Mouse (Mus musculus) midbrain, embryonic 16.5 days (tissue): Measurements from ENCODE around the gene Ldhal6b. TPM values are rescaled to one million over a fixed set of nuclear protein-coding genes. Genes with fewer than 3 reads are reported as not detected.
A peak's percentile ranks its signal among the peaks of the same experiment; 100 is the strongest.

Experiments
- ATAC-seq: fragments of 200-750 bp; cut with Nextera tagmentation; 2 replicates; pipeline ENCODE4 v1.8.0; 2017; ENCODE audit warnings: moderate TSS enrichment
- H3K27ac ChIP-seq: fragments of 300-500 bp; sonication (generic); 2 replicates; pipeline ENCODE4 v1.5.1; 2014; ENCODE audit warnings: mild to moderate bottlenecking, low read length, mixed read lengths
- H3K27me3 ChIP-seq: fragments of 300-500 bp; sonication (generic); 2 replicates; pipeline ENCODE4 v1.6.1; 2014; ENCODE audit warnings: low read depth, low read length, mixed read lengths; ENCODE audit not compliant: control insufficient read depth, insufficient read depth
- H3K36me3 ChIP-seq: fragments of 300-500 bp; sonication (generic); 2 replicates; pipeline ENCODE4 v1.6.1; 2014; ENCODE audit warnings: mild to moderate bottlenecking, low read length, moderate library complexity, mixed read lengths; ENCODE audit not compliant: control insufficient read depth, insufficient read depth
- H3K4me1 ChIP-seq: fragments of 300-500 bp; sonication (generic); 2 replicates; pipeline ENCODE4 v1.6.1; 2014; ENCODE audit warnings: mild to moderate bottlenecking, low read length, mixed read lengths; ENCODE audit not compliant: control insufficient read depth, insufficient read depth
- H3K4me2 ChIP-seq: fragments of 300-500 bp; sonication (generic); 2 replicates; pipeline ENCODE4 v1.6.1; 2014; ENCODE audit warnings: mild to moderate bottlenecking, low read length, mixed read lengths
- H3K4me3 ChIP-seq: fragments of 300-500 bp; sonication (generic); 2 replicates; pipeline ENCODE4 v1.5.1; 2014; ENCODE audit warnings: low read depth, mild to moderate bottlenecking, low read length, moderate library complexity, mixed read lengths
- H3K9ac ChIP-seq: fragments of 300-500 bp; sonication (generic); 2 replicates; pipeline ENCODE4 v1.6.1; 2014; ENCODE audit warnings: low read depth, low read length, mixed read lengths
- H3K9me3 ChIP-seq: fragments of 300-500 bp; sonication (generic); replicated peaks from 2 replicates; pipeline ENCODE4 v1.6.1; 2014; ENCODE audit warnings: mild to moderate bottlenecking, low read length, mixed read lengths; ENCODE audit not compliant: control insufficient read depth, poor library complexity, severe bottlenecking
- WGBS: fragments of 180-500 bp; shearing (Covaris S2); extraction: QIAGEN DNeasy Blood & Tissue Kit; methylation state at CpG from one replicate; pipeline ENCODE4 v1.1.7; 2014; 5-methylcytosine and 5-hydroxymethylcytosine counted together
- polyA plus RNA-seq: library from polyadenylated mRNA; unstranded; fragments of >200 nt; fragmentation: Nextera tagmentation; extraction: Ambion mirVana; gene quantifications from 2 replicates; pipeline ENCODE4 v1.2.1, GENCODE M21; 2015

Gene Ldhal6b
- polyA plus RNA-seq, 1 experiment from 2014 or later = 0.25 TPM

DNA sequence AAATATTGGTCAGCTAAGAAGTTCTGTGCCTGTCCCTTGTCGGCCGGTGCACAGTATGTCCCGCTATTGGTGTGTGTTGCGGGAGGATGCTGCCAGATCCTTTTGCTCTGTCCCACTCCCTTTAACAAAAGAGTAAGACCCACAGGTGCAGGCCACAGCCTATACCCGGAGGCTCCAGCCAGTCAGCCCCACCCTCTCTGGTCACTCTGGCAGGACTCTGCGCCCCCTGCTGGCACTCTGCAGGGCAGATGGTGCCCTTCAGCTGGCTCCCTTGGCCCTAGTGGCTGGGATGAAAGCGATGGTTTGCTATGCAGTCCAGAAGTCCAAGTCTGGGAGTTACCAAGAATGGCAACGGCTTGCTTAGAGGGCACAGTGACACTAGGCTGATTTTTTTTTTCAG lies 15.9 kb downstream of the Ldhal6b start:
- Histone ChIP-seq H3K9ac (no peak overlapping the region), H3K4me1 (no peaks in the 10 kb centered on the region), H3K27ac (no peak overlapping the region), H3K4me3 (no peak overlapping the region), H3K9me3 (no peaks in the 10 kb centered on the region), H3K36me3 (no peaks in the 10 kb centered on the region), H3K4me2 (no peak overlapping the region), H3K27me3 (peaks cover 3% of the 10 kb centered on the region; the same call in 1 of the 2 replicates)
- 29% methylated on average over 8 of the region's 8 CpGs for WGBS
- peak; percentile 20; the same call in 1 of the 2 replicates for ATAC-seq

DNA sequence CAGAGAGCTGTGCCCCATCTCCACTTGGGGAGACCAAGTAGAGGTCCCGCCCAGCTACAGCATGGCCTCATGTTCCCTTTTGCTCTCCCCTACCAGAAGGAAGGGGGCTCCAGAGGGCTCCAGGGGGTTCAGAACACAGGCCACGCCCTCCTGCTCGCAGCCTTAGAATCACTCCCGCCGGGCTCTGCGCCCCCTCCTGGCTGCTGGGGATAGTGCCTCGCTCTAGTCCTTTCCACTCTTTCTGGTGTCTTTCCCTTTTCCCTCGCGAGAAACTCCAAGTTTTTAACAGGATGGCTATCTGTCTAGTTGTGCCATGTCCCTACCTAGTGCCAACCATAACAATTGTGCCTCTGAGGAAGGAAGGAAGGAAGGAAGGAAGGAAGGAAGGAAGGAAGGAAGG lies 16.5 kb downstream of the Ldhal6b start:
- H3K4me2 ChIP-seq = no peak overlapping the region
- no peak overlapping the region for H3K27ac ChIP-seq
- no peaks in the 10 kb centered on the region for H3K36me3 ChIP-seq
- H3K4me3 ChIP-seq = no peak overlapping the region
- H3K9ac ChIP-seq = no peak overlapping the region
- no peak for ATAC-seq
- H3K27me3 ChIP-seq = peaks cover 3% of the 10 kb centered on the region; the same call in 1 of the 2 replicates
- WGBS = 4% methylated on average over 9 of the region's 9 CpGs
- H3K9me3 ChIP-seq = no peaks in the 10 kb centered on the region
- H3K4me1 ChIP-seq = no peaks in the 10 kb centered on the region

DNA sequence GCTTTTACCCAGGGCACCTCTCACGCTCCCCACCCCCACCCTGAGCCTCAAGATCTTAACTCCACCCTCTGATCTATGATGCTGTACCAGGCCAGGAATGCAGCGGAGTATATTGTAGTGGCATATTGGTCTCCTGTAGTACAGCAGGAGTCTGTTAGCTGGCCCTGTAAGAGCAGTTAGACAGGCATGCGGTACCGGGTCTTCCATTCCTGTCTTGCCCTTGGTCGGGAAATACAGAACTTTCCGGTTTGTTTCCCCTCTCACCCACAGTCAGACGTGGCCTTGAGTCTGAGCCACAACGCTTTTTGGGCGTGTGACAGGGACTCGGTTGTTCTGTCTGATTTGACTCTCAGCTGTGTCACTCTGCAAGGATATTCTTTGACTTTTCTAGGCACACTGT lies 17.3 kb downstream of the Ldhal6b start:
- 93% methylated on average over 10 of the region's 10 CpGs for WGBS
- H3K9ac ChIP-seq = no peak overlapping the region
- no peaks in the 10 kb centered on the region for H3K4me1 ChIP-seq
- H3K27me3 ChIP-seq = peaks cover 3% of the 10 kb centered on the region; the same call in 1 of the 2 replicates
- H3K4me3 ChIP-seq = no peak overlapping the region
- no peak overlapping the region for H3K4me2 ChIP-seq
- ATAC-seq = no peak
- no peaks in the 10 kb centered on the region for H3K36me3 ChIP-seq
- H3K9me3 ChIP-seq = no peaks in the 10 kb centered on the region
- no peak overlapping the region for H3K27ac ChIP-seq

DNA sequence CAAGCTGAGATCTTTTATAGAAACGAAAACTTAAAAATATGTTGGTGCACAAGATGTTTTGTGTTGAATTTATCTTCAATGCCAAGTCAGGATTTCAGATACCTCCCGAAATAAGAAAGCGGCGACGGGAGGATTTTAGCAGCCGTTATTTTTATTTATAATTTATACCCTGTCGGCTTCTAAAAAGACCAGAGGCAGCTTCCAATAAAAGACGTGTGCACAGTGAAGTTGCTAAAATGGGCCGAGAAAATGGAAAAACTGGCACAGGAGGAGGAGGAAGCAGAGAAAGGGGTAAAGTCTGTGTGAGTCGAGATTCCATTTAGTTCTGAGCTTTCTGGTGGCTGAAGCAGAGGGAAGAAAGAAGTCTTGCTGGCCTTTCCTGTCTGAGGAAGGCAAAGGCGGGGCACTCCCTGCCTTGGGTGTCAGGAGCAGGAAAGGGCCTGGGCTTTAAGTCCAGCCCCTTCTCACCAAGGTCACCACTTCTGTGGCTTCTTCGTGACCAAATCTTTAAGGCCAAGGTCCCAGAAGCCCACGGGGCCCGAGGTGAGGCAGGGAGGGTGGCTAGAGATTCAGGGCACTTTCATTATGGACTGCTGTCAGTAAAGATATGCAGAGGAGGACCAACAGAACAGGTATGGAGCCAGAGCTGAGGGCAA lies 18.0 kb downstream of the Ldhal6b start:
- H3K9ac ChIP-seq = no peak overlapping the region
- 77% methylated on average over 14 of the region's 14 CpGs for WGBS

DNA sequence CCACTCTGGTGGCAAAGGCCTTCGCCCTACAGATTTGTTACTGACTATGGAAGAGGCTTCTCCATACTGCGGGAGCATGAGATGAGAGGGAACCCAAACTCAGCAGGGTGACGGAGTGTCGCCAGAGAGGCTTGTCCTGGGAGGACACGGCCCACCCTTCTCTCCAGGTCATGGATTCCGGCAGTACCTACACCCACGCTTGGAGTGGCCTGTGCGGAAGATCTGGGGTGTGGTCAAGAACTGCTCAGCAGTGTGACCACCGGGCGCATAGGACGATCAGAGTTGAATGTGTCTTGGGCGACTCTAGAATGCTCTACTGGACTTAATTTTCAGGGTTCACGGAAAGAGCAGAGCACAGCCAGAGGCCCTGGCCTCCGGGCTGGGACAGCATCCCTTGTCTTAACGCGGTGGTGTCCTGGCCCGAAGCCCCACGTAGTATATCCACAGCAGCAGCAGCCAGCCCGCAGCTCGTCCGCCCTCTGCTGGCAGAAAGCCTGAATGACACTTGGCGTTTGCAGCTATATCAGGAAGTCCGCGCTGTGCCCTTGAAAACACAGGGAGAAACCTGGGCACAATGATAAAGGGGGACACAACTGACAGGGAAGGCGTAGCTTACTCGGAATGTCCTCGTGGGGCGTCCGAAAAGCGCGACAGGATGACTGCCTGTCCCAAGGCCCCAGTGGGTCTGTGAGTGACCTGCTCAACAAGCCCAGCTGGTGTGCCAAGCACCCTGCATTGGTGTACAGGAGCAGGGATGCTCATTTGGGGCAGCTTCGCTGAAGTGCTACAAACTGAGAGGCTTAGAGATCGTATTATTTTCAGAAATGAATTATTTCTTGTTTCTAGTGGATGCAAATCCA lies 21.2 kb downstream of the Ldhal6b start:
- no peak overlapping the region for H3K27ac ChIP-seq
- H3K4me1 ChIP-seq = no peaks in the 10 kb centered on the region
- no peak overlapping the region for H3K4me3 ChIP-seq
- H3K36me3 ChIP-seq = no peaks in the 10 kb centered on the region
- peak overlapping the region; percentile 23; the same call in 1 of the 2 replicates for H3K9ac ChIP-seq
- peak; percentile 90 for ATAC-seq
- peak overlapping the region; percentile 24 for H3K4me2 ChIP-seq
- H3K9me3 ChIP-seq = no peaks in the 10 kb centered on the region
- 30% methylated on average over 33 of the region's 33 CpGs for WGBS
- H3K27me3 ChIP-seq = no peaks in the 10 kb centered on the region

More for the DNA sequence above, 18.0 kb downstream of the Ldhal6b start:
- Histone ChIP-seq H3K4me2 (no peak overlapping the region), H3K4me3 (no peak overlapping the region), H3K27ac (no peak overlapping the region), H3K9me3 (no peaks in the 10 kb centered on the region), H3K4me1 (no peaks in the 10 kb centered on the region), H3K27me3 (peaks cover 3% of the 10 kb centered on the region; the same call in 1 of the 2 replicates), H3K36me3 (no peaks in the 10 kb centered on the region)
- ATAC-seq = no peak

DNA sequence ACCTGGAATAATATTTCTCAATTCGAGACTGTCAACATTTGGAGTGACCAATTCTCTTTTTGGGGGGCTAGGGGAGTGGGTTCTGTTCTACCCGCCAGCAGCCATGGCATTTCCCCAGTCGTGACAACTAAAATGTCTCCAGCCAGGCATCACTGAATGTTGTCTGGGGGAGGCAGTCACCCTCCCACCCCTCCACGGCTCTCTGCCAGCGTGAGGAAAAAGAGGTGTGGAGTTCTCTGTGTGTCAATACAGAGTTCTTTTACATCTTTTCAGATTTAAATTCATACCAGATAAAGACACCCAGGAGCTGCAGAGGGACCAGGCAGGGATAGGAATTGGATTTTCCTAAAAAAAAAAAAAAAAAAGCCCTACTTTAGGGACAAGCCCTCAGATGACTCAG lies 22.4 kb downstream of the Ldhal6b start:
- no peaks in the 10 kb centered on the region for H3K4me1 ChIP-seq
- H3K27me3 ChIP-seq = no peaks in the 10 kb centered on the region
- no peak for ATAC-seq
- H3K9me3 ChIP-seq = no peaks in the 10 kb centered on the region
- H3K36me3 ChIP-seq = no peaks in the 10 kb centered on the region
- WGBS = 63% methylated on average over 5 of the region's 5 CpGs
- H3K9ac ChIP-seq = no peak overlapping the region
- H3K27ac ChIP-seq = no peak overlapping the region
- no peak overlapping the region for H3K4me2 ChIP-seq
- H3K4me3 ChIP-seq = no peak overlapping the region

DNA sequence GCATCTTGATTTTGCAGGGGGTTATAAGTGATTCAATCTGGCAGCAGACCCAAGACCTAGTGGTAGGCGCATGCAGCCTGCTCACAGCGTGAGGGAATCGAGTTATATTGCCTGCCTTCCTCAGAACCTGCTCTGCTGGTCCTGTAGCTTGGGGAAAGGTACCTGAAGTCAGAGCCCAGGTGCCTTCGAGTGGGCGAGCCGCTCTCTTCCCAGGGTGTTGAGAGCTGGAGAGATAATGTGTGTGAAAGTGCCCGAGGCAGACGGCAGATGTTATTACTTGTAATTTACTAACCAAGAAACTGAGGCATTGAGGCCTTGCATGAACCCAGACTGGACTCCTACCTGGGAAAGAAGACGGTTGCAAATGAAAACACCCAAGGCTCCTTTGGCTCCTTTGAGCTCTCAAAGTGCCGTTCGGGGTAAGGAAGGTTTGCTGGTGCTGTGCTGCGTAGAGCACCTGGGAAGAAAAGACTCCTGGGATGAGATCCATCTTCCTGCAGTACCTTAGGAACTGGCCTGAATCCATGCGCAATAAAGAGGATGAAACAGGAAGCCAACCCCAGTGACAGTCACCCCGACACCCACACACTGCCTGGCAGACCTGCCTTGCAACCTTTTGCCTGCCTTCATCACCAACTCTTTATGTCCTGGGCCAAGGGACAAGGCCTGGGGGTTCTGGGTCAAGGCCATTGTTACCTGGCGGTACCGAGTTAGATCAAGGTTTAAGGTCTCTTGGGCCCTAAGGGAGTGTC lies 22.9 kb downstream of the Ldhal6b start:
- peaks cover under 1% of the 10 kb centered on the region for H3K4me1 ChIP-seq
- no peak overlapping the region for H3K27ac ChIP-seq
- no peak overlapping the region for H3K4me2 ChIP-seq
- no peak overlapping the region for H3K9ac ChIP-seq
- H3K27me3 ChIP-seq = no peaks in the 10 kb centered on the region
- 92% methylated on average over 16 of the region's 16 CpGs for WGBS
- H3K4me3 ChIP-seq = no peak overlapping the region
- H3K36me3 ChIP-seq = no peaks in the 10 kb centered on the region
- H3K9me3 ChIP-seq = no peaks in the 10 kb centered on the region
- ATAC-seq = no peak

- WGBS = 47% methylated on average over 10 of the region's 10 CpGs
- H3K4me2 ChIP-seq = no peak overlapping the region
Measured at GRCm38 (mm10) chr17:5390682-5391081, 27.9 kb downstream of the Ldhal6b start.

More at GRCm38 (mm10) chr17:5390682-5391081, 27.9 kb downstream of the Ldhal6b start:
- Histone ChIP-seq H3K36me3 (no peaks in the 10 kb centered on the region), H3K4me1 (peaks cover 4% of the 10 kb centered on the region), H3K27me3 (no peaks in the 10 kb centered on the region), H3K4me3 (no peak overlapping the region), H3K9ac (0 out of 2 replicates have a peak overlapping the region, but pooled peaks have one; percentile 23), H3K27ac (no peak overlapping the region), H3K9me3 (no peaks in the 10 kb centered on the region)
- ATAC-seq = no peak
